Mouse (Mus musculus) thymus, postnatal 4 days (tissue): ENCODE results near the gene Tecr.

ENCODE experiments used
- DNase-seq: peaks from one replicate; pipeline ENCODE4 v3.0.0; 2021

The Tecr gene

GRCm38 (mm10) chr8:83607661-83608397 is at the start of gene Tecr, which contains the start of gene Dnajb1:
Gene Tecr (minus strand): TSS chr8:83607971.
Gene Dnajb1 (plus strand): TSS chr8:83608193.
- DNase-seq, result peak; percentile 100

- peak; percentile 52 for DNase-seq
These were observed 48.9 kb upstream of the Tecr start for GRCm38 (mm10) chr8:83656484-83657246.

- no peak for DNase-seq
These were observed 48.3 kb upstream of the Tecr start for GRCm38 (mm10) chr8:83656043-83656442.

DNA sequence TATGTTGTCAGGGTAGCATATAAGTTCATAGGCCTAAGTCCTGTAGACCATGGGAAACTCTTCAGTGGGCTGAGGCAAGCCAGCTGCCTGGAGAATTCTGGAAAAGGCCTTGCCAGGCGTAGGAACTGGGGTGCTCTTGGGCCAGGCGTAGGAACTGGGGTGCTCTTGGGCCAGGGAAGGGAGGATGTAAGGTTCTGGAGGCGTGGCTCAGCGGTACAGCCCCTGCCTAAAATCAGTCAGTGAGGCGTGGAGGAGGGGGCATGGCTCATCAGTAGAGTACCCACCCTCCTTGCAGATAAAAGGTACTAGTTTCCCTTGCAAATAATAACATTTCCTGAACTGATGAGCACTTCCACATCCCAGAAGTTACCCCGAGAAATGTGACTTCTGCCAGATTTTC is 47.0 kb upstream of the Tecr start:
- no peak for DNase-seq

GRCm38 (mm10) chr8:83653662-83654017 is 45.9 kb upstream of the Tecr start:
- no peak for DNase-seq

GRCm38 (mm10) chr8:83652744-83653661 is 45.2 kb upstream of the Tecr start:
- peak; percentile 55 for DNase-seq

DNA sequence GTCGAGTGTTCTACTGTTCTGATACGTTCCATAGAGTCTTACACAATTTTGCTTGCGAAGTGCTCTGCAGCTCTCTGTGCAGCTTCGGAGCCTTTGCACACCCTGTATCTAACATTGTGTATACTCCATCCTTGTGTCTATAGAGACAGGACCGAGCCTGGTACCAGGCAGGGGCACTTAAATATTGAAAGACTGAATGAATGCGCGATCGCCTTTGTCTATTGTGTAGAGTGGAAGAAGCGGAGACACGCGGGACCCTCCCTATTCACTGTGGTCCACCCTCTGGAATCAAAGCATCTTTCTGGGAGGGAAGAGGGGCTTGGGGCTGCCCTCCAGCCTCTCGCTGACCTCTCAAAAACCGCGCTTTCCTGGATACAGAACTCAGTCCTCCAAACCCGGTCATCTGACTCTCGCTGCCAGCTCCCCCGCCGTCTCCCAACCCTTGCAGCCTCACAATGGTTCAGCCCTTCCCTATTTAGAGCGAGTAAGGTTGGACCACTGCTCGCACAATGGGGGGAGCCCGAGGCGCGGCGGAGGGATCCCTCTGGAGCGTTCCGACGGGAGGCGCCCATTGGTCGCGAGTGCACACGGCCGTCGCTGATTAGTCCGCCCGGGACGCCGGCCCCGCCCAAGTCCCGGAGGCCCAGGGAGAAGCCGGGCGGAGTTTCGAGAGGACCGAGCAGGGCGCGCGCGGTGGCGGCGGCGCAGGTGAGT is 44.4 kb upstream of the Tecr start, which contains the start of gene Gipc1:
TSS of gene Gipc1 (plus strand) at position 648 of the 714 bp plus-strand sequence.
- DNase-seq, result peak; percentile 95

DNA sequence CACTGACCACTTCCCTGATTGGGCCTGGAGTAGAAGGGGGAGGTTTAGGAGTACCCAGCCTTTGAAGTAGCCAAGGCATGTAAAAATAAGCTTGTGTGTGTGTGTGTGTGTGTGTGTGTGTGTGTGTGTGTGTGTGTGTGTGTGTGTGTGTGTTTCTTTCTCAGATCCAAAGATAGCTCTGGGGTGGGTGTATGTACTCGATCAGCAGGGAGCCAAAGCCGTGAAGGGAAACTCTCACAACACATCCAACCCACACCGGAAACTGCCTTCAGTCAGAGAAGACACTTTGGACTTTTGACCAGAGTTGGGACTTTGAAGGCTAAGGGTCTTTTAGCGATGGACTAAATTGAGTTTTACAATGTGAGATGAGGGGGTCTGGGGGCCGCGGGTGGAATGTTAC is 41.9 kb upstream of the Tecr start:
- no peak for DNase-seq

GRCm38 (mm10) chr8:83648031-83648430 is 40.3 kb upstream of the Tecr start:
- no peak for DNase-seq

GRCm38 (mm10) chr8:83647511-83647910 is 39.7 kb upstream of the Tecr start:
- no peak for DNase-seq

DNA sequence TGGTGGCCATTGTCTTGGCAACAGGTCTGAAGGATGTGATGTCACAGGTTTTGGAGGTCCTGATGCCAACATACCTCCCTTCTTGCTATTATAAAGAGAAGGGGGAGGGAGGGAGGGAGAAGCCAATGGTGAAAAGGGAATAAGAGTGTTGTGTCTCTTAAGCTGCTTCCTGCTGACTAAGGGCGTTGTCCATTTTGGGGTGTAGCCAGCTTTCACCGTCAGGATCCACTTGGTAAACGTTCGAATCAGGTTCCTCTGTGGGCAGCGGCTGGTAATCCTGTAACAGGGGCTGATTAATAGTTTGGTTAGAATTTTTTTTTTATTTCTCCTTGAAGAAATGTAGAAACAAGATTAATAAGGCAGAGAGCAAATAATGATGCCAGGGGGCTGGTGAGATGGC is 31.9 kb upstream of the Tecr start:
- DNase-seq, result no peak

DNA sequence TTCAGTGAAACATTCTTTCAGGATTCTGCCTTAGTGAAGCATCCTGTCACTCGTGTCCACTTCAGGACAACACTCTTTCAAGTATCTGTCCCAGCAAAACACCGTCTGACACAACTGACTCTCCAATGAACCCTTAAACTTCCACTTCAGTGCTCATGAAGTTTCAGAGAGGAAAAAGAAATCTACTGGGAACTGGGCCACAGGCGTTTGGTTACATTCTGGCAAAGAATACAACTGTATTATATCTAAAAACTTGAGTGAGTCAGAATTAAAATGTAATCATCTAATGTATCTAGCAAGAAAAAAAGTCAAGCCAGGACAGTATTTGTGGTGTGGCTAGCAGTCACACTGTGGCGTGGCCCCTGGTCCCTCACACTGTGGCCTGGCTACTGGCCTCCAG is 31.1 kb upstream of the Tecr start:
- no peak for DNase-seq

GRCm38 (mm10) chr8:83632083-83632707 is 24.4 kb upstream of the Tecr start:
- no peak for DNase-seq

DNA sequence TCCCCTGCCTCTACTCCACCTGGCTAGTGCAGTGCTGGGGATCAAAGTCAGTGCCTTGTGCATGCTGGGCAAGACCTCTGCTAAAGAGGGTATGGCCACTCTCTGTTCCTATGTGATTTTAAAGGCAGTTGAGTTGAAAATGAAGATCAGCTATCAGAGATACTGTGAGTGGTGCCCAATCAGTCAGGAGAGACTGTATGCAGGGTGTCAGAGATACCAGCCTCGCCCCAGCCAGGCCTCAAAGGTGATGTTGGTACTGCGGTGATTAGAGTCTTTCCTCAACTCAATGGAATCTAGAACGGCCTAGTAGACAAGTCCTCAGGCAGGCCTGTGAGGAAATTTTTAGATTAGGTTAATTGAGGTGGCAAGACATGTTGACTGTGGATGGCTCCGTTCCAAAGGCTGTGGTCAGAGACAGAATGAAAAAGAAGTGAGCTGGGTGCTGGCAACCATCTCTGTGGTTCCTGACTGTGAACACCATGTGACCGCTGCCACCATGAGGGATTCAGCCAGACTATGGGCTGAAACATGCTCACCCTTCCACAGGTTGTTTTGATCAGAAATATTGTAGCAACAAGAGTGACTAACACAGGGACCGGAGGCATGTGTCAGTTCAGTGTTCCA is 18.0 kb upstream of the Tecr start:
- no peak for DNase-seq

DNA sequence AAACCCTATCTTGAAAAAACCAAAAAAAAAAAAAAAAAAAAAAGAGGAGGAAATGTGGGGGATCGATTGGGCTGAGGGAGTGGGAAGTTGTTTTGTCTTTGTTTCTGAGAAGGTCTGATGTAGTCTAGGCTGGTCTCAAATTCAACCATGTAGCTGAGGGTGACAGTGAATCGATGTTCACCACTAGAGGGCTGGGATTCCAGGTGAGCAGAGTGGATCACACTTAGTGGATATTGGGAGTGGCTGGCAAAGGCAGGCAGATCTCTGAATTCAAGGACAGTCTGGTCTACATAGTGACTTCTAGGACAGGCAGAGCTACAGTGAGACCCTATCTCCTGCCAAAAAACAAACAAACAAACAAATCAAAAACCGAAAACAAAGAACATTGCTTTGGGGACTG is 17.0 kb upstream of the Tecr start:
- no peak for DNase-seq

- DNase-seq, result no peak
These were observed 15.8 kb upstream of the Tecr start for GRCm38 (mm10) chr8:83623549-83623948.

GRCm38 (mm10) chr8:83622389-83622989 is 14.7 kb upstream of the Tecr start:
- peak; percentile 97 for DNase-seq

GRCm38 (mm10) chr8:83621691-83622388 is 14.1 kb upstream of the Tecr start:
- no peak for DNase-seq

GRCm38 (mm10) chr8:83619568-83620285 is 12.0 kb upstream of the Tecr start:
- DNase-seq, result peak; percentile 59

- DNase-seq, result no peak
These were observed 10.8 kb upstream of the Tecr start for GRCm38 (mm10) chr8:83618566-83618965.
